Mouse (Mus musculus) cortical plate, adult 2 months (tissue): ENCODE results near the gene Wdr37.

Source experiments
- CTCF ChIP-seq: fragments of 200-500 bp; IDR thresholded peaks from 2 replicates; pipeline ENCODE4 v1.5.1; 2011; ENCODE audit warnings: mild to moderate bottlenecking, control low read depth, low read length; ENCODE audit not compliant: insufficient read depth; ENCODE audit errors: extremely low read depth
- POLR2A ChIP-seq: fragments of 200-500 bp; IDR thresholded peaks from 2 replicates; pipeline ENCODE4 v1.6.1; 2011; ENCODE audit warnings: mild to moderate bottlenecking, low read length, control low read depth; ENCODE audit not compliant: insufficient read depth; ENCODE audit errors: extremely low read depth

DNA sequence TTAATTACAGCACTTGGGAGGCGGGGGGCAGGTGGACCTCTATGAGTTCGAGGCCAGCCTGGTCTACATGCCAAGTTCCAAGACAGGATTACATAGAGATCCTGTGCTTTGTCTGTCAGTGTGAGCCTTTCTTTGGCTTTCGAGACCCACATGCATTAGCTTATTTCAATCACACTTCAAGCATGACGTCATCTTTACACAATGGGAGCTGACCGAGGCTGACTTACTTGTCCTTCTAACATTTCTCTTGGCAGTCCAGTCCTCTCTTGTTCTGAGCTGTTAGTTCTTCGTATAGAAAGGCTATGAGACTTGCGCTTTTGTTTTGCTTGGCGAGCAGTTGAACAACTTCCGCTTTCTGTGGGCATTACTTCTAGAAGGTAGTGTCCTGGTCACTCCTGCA lies 10.8 kb downstream of the Wdr37 start:
- TF ChIP-seq CTCF (no peak), POLR2A (no peak)
